Mouse (Mus musculus): ENCODE results near the gene Sbds.

Sbds gene

DNA sequence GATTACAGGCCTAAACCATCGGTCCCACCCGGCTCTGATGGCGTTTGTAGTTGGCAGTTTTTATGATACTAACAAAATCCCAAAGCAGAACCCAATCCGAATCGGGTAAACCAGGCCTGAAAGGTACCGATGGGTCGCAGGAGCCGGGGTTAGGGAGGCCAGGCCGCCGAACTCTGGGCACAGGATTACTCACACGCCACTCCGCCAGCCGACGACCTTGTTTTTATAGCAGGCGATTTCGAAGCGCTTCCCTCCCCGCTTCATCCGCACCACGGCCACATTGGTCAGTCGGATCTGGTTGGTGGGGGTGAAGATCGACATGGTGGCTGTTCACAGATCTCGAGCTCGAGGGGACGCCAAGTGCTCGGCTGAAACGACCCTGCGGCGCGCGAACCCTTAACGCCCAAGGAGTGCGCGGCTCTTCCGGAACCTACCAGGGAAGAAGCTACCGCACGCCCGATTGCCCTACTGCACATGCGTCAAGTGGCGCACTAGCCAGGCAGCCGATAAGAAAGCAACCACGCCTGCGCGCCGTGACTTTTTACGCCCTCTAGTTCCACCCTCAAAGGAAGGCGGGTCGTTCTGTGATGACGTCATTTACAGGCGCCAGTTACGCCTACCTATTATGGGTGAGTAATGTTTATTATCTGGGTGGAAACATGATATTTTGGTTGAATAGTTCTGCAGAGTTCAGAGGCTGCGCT, at the start of gene Sbds, which contains the start of gene Tyw1:
Gene Sbds (minus strand): TSS at position 514 of the 704 bp plus-strand sequence.
Gene Tyw1 (plus strand): TSS at position 603 of the 704 bp plus-strand sequence.
- DNase-seq = peak; percentile 94 to 96

DNA sequence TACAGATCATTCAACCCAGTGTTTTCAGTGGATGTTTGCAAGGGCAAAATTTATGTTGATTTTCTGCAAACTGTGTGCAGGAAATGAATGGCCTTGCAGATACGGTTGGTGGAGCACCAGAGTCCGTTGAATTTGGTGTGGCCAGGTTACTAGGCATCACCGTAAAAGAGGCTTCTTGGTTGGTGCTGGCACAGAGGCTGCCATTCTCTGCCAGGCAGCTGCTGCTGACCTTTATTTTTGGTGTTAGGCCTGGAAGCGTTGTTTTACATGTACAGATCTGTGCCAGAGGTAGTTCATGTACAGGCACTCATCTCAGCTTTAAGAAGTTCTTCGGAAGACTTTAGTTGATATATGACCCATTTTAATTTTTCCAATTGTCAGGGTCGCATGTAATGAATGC, 48.3 kb upstream of the Sbds start:
- DNase-seq = no peak

DNA sequence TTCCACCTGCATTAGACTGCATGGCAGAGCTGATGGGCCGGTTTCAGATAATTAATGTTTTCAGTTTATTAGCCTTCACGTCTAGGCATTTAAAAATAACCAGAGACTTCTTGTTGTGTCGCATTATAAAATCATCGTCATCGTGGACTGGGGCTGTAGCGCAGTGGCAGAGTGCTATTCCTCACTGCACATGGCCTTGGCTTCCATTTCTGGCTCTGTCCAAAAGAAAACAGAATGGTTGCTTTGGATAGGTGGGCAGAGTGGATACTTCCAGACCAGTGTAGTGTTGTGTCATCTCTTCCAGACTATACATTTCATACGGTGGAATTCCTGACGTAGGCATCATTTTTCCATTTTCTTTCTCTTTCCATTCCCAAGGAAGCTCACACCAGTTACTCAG, 44.2 kb upstream of the Sbds start:
- no peak for DNase-seq

DNA sequence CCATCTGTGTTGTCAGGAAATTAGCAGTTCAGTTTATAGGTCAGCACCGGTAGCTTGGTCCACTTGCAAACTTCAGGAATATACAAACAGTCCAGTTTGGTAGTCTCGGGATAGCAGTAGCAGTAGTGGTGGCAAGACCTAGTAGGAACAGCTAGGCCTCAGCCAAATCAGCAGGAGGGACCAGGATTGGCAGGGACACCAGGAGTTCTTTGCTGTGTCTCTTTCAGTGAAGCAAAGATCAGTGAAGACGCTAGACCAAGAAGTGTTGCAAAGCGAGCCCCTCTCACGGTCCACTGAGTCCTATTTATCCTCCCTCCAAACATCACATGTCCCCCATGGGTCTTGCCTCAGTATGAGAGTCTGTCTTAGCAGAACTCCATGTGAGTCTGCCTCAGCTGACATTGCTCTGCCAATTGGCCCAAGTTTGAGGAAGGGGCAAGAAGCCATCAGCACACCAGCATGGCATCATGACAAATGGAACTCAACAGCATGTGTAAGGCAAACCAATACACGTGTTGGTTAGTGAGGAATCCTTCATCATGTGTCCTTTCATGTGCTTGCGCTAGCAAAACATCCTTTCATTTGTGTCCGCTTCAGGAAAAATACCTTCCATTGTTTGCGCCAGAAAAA, 43.6 kb upstream of the Sbds start:
- DNase-seq = no peak

DNA sequence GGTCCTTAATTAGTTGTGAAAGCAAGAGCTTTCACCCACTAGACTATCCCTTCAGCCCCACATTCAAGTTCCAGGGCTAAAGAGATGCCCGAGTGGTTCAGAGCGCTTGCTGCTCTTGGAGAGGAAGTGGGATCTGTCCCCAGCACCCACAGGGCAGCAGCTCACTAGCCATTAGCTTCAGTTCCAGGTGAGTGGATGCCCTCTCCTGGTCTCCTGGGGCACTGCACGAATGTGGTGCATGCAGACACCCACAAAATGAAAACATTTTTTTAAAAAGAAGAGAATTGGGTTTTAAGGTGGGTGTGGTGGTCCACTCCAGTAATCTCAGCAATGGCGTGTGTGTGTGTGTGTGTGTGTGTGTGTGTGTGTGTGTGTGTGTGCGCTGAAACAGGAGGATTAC, 40.7 kb upstream of the Sbds start:
- DNase-seq = no peak

DNA sequence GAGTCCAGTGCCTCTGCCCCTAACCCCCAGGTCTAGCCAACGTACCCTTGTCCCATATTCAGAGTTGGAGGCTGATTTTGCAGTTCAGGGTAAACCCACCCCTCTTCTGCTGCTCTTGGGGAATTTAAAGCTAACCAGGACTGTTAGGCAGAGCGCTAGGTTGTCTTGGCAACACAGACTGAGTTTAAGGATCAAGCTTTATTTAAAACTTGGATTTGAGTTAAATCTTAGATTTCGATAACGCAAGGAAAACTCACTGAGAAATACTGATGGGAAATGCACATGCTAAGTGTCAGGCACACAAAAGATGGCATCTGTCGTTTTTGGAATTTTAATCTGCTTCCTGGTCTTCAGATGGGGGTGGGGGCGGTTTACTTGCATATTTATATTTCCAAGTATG, 39.3 kb upstream of the Sbds start:
- DNase-seq = no peak

DNA sequence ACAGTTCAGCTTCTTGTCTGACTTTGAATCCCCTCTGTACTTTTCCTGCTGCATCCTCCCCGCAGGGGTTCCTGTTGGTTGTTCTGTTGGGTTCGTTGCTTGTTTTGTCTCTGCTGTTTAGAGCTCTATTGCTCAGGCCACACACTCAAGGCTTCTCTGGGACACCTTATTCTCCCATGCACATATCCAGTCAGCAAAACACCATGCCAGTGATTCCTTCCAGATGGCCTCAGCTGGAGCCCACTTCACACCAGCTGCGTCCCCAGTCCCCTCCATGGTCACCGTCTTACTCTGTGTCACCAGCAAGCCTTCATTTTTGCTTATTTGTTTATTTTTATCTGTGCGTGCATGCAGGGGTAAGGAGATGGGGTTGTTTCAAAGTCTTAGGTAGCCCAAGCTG, 38.6 kb upstream of the Sbds start:
- no peak for DNase-seq

DNA sequence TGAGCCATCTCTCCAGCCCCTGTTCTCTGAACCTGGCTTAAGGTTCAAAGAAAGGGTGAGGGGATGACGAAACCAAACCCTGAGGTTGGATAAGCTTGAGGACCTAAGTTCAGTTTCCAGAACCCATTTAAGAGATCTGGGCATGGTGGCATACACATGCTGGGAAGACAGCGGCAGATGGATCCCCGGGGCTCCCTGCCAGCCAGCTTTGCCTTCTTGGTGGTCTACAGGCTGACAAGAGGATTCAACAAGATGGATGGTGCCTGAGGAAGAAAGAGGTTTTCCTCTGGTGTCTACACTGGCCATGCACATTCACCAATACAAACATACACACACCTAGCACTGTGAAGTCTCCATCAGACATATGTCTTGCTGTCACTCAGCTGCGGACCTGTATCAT, 37.6 kb upstream of the Sbds start:
- DNase-seq = no peak

DNA sequence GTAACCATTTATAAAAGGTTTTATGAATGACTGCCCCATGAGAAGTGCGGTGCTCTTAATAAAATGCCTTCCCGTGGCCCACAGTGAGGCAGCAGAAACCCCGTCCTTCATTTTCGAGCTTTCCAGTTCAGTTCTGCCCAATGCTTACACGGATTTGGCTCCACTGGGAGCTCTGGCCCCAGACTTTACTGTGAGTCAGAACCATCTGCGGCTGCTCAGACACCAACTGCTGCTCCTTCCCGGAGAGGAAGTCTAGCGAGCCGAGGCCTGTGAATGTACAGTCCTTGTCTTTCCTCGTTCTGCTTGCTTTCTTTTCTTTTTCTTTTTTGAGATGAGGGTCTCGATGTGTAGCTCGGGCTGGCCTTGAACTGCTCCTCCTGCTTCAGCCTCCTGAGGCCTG, 35.4 kb upstream of the Sbds start:
- DNase-seq = no peak

DNA sequence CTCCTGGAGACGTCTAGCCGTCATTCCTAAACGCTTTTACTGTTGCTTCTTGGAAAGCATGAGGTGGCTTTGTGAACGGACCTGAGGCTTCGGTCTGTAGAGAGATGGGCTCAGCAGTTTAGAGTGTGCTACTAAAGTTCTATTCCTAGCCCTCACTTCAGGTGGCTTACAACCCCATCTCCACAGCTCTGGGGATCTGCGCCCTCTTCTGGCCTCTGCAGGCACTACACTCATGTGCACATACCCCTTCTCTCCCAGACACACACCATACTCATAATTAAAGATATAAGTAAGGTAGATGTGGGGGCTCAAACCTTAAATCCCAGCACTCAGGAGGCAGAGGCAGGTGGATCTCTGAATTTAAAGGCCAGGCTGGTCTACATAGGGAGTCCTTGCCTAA, 34.9 kb upstream of the Sbds start:
- no peak for DNase-seq

DNA sequence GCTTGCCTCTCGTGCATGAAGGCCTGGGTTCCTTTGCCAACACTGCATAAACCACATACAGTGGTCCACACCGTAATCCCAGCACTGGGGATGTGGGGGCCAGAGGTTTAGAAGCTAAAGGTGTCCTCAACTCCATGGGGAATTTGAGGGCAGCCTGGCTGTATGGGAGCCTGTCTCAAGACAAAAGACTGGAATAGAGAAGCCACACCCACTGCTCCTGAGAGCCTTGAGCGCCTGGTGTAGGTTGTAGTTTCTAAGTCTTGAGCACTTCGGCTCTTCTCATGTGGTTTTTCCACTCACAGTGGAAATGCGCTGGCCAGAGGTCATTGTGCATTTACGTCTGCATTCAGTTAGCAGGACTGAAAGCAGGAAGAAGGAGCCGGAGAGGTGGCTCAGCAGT, 32.8 kb upstream of the Sbds start:
- no peak for DNase-seq

DNA sequence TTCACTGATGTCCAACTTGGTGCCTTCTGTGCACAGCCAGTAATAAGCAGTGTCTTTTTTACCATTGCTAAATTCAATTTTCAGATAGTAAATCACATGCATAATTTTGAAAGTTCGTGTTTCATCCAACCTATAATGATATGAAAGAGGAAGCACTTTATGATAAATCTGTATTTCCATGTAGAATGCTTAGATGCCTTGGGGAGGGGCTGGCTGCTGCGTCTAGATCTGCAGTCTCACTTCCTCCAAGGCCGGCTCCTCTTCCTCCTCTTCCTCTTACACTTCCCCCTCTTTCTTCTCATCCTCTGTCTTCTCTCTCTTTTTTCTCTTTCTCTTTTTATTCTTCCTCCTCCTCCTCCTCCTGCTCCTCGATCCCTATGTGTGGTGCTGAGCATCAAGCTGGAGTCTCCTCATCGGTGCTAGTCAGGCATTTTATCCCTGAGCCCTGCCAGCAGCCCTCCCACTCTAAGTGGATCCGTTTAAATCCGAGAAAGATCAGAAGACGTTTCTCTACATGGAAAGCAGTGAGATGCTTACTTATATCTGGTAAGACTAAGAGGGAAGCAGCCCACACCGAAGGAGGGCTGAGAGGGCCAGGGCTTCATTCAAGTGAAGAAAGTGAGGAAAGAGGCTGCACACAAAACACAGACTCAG, 27.9 kb upstream of the Sbds start:
- DNase-seq = no peak

DNA sequence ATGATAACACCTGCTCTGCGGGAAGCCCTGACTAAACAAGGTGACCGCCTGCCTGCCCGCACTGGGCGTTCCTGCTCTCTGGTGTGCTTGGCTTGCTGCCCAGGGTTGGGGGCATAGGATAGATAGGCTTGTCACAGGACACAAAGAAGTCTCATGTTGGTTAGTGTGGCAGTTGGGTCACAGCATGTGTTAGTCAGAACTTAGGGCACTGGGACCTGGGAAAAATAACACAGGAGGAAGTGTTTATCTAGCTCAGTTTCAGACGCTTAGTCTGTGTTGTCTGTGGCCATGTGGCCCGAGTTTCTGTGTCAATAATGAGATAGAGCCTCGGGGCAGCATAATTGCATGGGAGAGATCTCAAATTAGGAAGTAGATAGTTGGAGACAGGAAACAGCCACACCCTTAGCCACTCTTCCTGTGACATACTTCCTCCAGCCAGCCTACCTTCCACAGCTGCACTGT, 22.7 kb upstream of the Sbds start:
- DNase-seq = no peak

DNA sequence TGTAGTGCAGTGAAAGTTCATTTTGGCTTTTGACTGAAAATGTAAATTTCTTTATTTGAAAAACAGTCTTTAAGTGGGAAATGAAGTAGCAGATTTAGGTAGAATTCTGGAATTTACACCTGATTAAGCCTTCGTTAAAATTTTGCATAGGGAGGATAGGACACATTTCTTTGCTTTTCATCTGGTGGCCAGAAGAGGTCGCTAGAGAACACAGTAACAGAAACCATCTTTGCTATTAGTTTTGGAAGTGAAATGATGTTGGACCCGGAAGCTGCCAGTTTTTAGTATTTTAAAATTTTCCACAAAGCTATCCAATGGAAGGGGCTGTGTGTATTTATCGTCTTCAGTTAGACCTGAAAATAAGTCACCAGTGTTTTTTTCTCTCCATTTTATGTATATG, 20.2 kb upstream of the Sbds start:
- no peak for DNase-seq

DNA sequence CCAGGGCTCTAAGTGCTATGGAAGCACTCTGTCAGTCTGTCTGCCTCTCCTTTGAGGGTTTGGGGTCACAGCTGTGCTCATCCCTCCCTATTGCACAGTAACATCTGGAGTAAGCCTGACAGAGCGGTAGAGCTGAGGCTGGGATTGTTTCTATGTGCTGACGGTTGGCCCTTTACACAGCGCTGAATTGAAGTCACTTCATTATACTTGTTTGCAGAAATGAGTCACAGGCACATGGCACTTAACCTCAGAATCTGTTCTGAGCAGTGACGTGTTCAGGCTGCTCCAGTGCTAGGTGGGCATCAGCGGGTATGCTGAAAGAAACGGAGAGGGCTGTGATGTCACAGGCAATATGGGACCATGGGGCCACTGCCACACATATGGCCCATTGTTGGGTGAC, 17.7 kb upstream of the Sbds start:
- DNase-seq = no peak

DNA sequence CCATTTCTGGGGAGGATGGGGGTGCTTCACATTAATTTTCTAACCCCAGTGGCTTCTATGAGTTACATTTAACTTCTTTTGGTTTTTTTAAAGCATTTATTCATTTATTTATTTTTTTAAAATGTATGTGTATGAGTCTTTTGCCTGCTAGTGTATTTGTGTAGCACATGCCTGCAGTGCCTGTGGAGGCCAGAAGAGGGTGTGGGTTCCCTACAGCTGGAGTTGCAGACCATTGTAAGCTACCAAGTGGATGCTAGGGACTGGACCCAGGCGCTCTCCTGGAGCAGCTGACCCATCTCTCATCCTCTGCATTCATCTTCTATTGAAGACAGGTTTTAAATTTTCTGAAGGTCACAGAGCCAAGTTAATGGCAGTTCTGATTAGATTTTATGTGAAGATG, 17.0 kb upstream of the Sbds start:
- no peak for DNase-seq

DNA sequence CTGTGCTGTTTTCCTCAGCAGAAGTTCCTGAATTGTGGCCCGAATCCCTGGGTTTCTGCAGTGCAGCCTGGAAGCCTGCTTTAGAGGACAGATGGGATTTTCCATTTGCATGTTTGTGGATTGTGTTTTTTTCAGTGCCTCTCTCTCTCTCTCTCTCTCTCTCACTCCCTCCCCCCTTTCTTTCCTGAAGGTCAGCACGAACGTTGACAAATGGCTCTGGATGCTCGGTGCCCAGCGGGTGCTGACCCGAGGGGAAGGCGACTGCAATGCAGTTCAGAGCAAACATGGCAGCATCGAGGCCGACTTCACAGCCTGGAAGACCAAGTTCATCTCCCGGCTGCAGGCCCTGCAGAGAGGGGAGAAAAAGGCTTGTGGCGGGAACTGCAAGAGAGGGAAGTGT, 13.6 kb upstream of the Sbds start:
- no peak for DNase-seq

DNA sequence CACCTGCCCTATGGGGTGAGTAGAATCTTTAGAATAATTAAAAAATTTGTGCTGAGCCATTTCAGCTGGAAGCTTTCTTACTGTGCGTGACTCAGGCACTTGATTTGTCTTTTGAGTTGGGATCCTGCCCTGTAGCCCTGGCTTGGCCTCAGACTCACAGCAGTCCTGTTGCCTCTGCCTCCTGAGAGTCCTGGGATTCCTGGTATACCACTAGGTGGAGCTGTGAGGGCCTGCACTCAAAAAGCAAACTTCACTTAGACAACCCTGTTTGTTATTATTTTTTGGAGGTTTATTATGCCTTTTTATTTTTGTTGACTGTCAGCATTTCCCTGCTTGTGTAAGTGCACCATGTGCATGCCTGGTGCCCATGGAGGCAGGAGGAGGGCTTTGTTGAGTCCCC, 12.0 kb upstream of the Sbds start:
- DNase-seq = peak in 1 of 2 experiments; percentile 24

DNA sequence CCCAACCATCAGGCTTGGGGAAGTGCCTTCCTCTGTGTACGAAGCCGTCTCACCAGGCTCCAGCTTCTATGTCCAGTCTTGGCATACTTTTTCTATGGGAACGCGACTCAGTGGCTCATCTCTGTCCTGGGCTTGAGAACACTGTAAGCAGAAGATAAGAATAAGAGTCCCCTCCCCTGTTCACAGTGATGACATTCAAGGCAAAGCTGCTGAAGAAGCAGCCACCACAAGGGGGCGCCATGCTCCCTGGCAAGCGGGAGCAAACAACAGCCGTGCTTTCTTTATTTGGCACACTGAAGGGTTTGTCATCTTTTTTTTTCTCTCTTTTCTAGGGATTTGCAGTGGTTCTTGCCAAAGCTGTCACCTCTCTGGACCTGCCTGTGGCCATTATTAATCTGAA, 11.3 kb upstream of the Sbds start:
- DNase-seq = peak in 1 of 2 experiments; percentile 40

DNA sequence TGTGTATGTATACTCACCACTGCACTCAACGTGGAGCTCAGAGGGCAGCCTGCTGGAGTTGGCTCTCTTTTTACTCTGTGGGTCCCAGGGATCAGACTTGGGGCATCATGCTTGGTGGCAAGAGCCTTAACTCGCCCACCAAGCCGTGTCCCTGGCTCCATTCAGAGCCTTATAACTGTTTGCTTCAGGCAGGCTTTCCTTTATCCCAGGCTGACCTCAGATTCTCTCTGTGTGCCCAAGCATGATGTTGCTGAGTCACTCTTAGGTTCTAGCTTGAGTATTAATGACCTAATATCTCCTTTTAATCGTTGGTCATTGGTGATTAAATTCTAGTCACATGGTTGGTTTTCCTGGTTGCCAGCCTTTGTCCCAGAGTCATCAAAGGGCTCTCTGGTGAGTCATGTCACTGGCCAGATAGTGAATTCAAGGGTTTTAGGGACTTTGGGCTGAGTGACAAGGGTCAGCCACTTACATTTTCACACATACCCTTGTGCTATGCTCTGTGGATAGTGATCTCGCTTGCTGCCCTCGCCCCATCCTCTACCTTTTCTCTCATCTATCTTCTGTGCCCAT, 9.2 kb upstream of the Sbds start:
- no peak for DNase-seq

DNA sequence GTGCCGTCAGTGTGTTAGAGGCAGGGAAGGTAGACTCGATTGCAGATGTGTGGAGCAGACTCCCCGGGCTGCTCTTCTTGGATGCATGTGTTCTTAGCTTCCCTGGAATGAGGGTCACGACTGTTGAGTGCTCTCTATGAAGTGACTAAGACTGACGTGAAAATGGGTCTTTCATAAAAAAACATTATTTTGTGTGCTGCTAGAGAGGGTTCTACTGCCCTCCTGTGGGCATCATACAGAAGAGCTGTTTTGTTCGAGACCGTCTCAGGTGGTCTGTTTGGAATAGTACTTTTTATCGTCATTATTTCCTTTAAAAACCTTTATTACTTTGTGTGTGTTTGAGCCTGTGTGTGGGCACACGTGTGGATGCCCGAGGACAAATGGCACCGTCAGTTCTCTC, 8.1 kb upstream of the Sbds start:
- no peak for DNase-seq

DNA sequence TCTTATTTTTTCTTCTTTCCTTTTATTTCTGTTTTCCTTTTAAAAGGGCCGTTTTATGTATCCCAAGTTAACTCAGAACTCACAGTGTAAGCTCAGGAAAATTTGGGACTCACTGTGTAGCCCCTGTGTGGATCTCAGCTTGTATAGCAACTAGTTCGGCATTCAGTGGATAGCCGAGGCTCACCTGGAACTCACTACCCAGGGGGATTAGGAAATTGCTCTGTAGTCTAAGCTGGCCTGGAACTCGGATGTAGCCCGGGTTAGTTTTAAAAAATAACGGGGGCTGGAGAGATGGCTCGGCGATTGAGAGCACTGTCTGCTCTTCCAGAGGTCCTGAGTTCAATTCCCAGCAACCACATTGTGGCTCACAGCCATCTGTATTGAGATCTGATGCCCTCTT, 2.0 kb upstream of the Sbds start:
- no peak for DNase-seq

DNA sequence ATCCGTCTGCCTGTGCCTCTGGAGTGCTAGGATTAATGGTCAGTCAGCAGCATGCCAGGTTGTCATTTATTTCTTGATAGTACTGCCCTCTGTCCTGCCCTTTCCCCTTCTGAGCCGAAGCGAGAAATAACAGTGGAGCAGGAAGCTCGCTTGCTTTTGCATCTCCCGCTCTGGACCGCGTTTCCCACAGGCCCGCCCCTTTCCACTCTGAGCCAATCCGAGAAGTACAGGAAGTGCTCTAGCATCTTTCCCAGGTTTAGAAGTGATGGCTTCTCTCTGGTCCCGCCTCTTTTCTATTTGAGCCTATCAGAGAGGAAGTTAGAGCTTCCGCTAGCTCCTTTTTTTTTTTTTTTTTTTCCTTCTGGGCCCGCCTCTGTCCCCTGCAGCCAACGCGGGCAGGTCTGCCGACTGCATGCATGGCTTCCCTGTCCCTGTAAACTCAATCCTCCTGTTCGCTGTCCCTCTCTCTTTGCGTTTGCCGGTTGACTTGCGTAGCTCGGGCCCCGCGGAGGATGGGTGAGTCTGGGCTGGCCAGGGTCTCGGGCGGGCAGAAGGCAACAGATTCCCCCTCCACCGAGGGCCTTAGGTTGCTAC, 1.4 kb upstream of the Sbds start:
- DNase-seq = peak; percentile 84 to 85

All from spleen, adult 18-20 months (tissue).